Mouse (Mus musculus) MEL (cell line): ENCODE measurements at regions not wholly inside any gene's neighbourhood (a gene's known extent, or its start where the extent isn't known, plus 50 kb on each side); places are given as distances from the start of the nearest gene placed in this dataset.

Source experiments
- DNase-seq: peaks from one replicate; pipeline ENCODE4 v3.0.0; 2011; ENCODE audit warnings: low read depth, low spot score
- H3K27ac ChIP-seq: 2 replicates; pipeline ENCODE4 v1.5.1; 2012; ENCODE audit warnings: low read depth, mild to moderate bottlenecking, control low read depth, low read length, moderate library complexity; ENCODE audit not compliant: control insufficient read depth
- H3K27me3 ChIP-seq, 2 experiments: fragments of 150-350 bp in 1 of 2; sonication (generic) in 1 of 2; 2 replicates each; pipeline ENCODE4 v1.6.1; 2012; ENCODE audit warnings: low read length in 2 of 2, mild to moderate bottlenecking in 2 of 2, improper control_type of control experiment in 1 of 2, moderate library complexity in 1 of 2; ENCODE audit not compliant: insufficient read depth in 2 of 2, control insufficient read depth in 1 of 2
- H3K36me3 ChIP-seq, 2 experiments: 2 replicates each; pipeline ENCODE4 v1.6.1; 2012 to 2014; ENCODE audit warnings: low read length in 2 of 2, improper control_type of control experiment in 1 of 2, inconsistent platforms in 1 of 2, mild to moderate bottlenecking in 1 of 2; ENCODE audit not compliant: insufficient read depth in 2 of 2, control insufficient read depth in 1 of 2
- H3K4me1 ChIP-seq, 2 experiments: fragments of 150-350 bp in 1 of 2; sonication (generic) in 1 of 2; 2 replicates each; pipeline ENCODE4 v1.6.1; 2012; ENCODE audit warnings: low read length in 2 of 2, improper control_type of control experiment in 1 of 2, mild to moderate bottlenecking in 1 of 2; ENCODE audit not compliant: insufficient read depth in 2 of 2, control insufficient read depth in 1 of 2
- H3K4me3 ChIP-seq, 2 experiments: fragments of 150-350 bp in 1 of 2; sonication (generic) in 1 of 2; 2 replicates each; pipeline ENCODE4 v1.5.1; 2012; ENCODE audit warnings: low read depth in 2 of 2, low read length in 2 of 2, mild to moderate bottlenecking in 2 of 2, moderate library complexity in 2 of 2, control low read depth in 1 of 2, improper control_type of control experiment in 1 of 2; ENCODE audit not compliant: control insufficient read depth in 1 of 2, insufficient read depth in 1 of 2
- H3K79me2 ChIP-seq: 2 replicates; pipeline ENCODE4 v1.6.1; 2012; ENCODE audit warnings: mild to moderate bottlenecking, low read length, moderate library complexity; ENCODE audit not compliant: control insufficient read depth, poor library complexity, insufficient read depth
- H3K9ac ChIP-seq: 2 replicates; pipeline ENCODE4 v1.6.1; 2012; ENCODE audit warnings: low read depth, mild to moderate bottlenecking, control low read depth, low read length, moderate library complexity; ENCODE audit not compliant: control insufficient read depth, poor library complexity, severe bottlenecking
- H3K9me3 ChIP-seq: fragments of 150-350 bp; sonication (generic); replicated peaks from 2 replicates; pipeline ENCODE4 v1.6.1; 2012; ENCODE audit warnings: mild to moderate bottlenecking, low read length, improper control_type of control experiment, moderate library complexity; ENCODE audit not compliant: insufficient read depth
- BHLHE40 ChIP-seq: IDR thresholded peaks from 2 replicates; pipeline ENCODE4 v1.6.1; 2012; ENCODE audit warnings: low read depth, mild to moderate bottlenecking, inconsistent platforms, low read length, improper control_type of control experiment, borderline replicate concordance
- CTCF ChIP-seq, 3 experiments: IDR thresholded peaks in 2 of 3; conservative IDR thresholded peaks in 1 of 3; 2 replicates each; pipeline ENCODE4 v1.5.1; 2011 to 2012; ENCODE audit warnings: low read length in 3 of 3, low read depth in 2 of 3, mild to moderate bottlenecking in 2 of 3, improper control_type of control experiment in 1 of 3, inconsistent platforms in 1 of 3, mixed read lengths in 1 of 3, moderate library complexity in 1 of 3; ENCODE audit not compliant: control insufficient read depth in 1 of 3, insufficient read depth in 1 of 3, poor library complexity in 1 of 3, severe bottlenecking in 1 of 3
- E2F4 ChIP-seq: IDR thresholded peaks from 2 replicates; pipeline ENCODE4 v1.6.1; 2011; ENCODE audit warnings: low read depth, low read length, improper control_type of control experiment, borderline replicate concordance
- ELF1 ChIP-seq: IDR thresholded peaks from 2 replicates; pipeline ENCODE4 v1.6.1; 2014; ENCODE audit warnings: low read depth, mild to moderate bottlenecking, inconsistent platforms, low read length, improper control_type of control experiment, moderate library complexity
- EP300 ChIP-seq, 2 experiments: IDR thresholded peaks; 2 replicates each; pipeline ENCODE4 v1.6.1; 2011; ENCODE audit warnings: improper control_type of control experiment in 2 of 2, low read length in 2 of 2, low read depth in 1 of 2, mild to moderate bottlenecking in 1 of 2
- ETS1 ChIP-seq: IDR thresholded peaks from 2 replicates; pipeline ENCODE4 v1.6.1; 2012; ENCODE audit warnings: low read depth, mild to moderate bottlenecking, inconsistent platforms, low read length, improper control_type of control experiment, moderate library complexity
- GATA1 ChIP-seq: IDR thresholded peaks from 2 replicates; pipeline ENCODE4 v1.6.1; 2011; ENCODE audit warnings: low read depth, low read length, improper control_type of control experiment
- HCFC1 ChIP-seq: IDR thresholded peaks from 2 replicates; pipeline ENCODE4 v1.6.1; 2012; ENCODE audit warnings: low read depth, mild to moderate bottlenecking, inconsistent platforms, low read length, improper control_type of control experiment, moderate library complexity
- JUND ChIP-seq: IDR thresholded peaks from 2 replicates; pipeline ENCODE4 v1.6.1; 2011; ENCODE audit warnings: low read depth, mild to moderate bottlenecking, improper control_type of control experiment, low read length
- KAT2A ChIP-seq: conservative IDR thresholded peaks from 2 replicates; pipeline ENCODE4 v1.6.1; 2012; ENCODE audit warnings: low read depth, low read length, improper control_type of control experiment, inconsistent platforms
- MAFK ChIP-seq: IDR thresholded peaks from 2 replicates; pipeline ENCODE4 v1.6.1; 2011; ENCODE audit warnings: low read depth, mild to moderate bottlenecking, low read length, improper control_type of control experiment, borderline replicate concordance
- MAZ ChIP-seq: IDR thresholded peaks from 2 replicates; pipeline ENCODE4 v1.6.1; 2012; ENCODE audit warnings: low read depth, mild to moderate bottlenecking, inconsistent platforms, low read length, improper control_type of control experiment
- MEF2A ChIP-seq: IDR thresholded peaks from 2 replicates; pipeline ENCODE4 v1.6.1; 2014; ENCODE audit warnings: low read depth, mild to moderate bottlenecking, inconsistent platforms, low read length, improper control_type of control experiment; ENCODE audit not compliant: poor library complexity, insufficient replicate concordance, severe bottlenecking; ENCODE audit errors: extremely low read depth
- MXI1 ChIP-seq: IDR thresholded peaks from 2 replicates; pipeline ENCODE4 v1.6.1; 2011; ENCODE audit warnings: mild to moderate bottlenecking, low read depth, low read length, improper control_type of control experiment
- MYB ChIP-seq: IDR thresholded peaks from 2 replicates; pipeline ENCODE4 v1.6.1; 2011; ENCODE audit warnings: mild to moderate bottlenecking, low read depth, low read length, improper control_type of control experiment
- MYC ChIP-seq: IDR thresholded peaks from 2 replicates; pipeline ENCODE4 v1.6.1; 2011; ENCODE audit warnings: low read depth, mild to moderate bottlenecking, low read length, improper control_type of control experiment, moderate library complexity
- NRF1 ChIP-seq: IDR thresholded peaks from 2 replicates; pipeline ENCODE4 v1.6.1; 2014; ENCODE audit warnings: low read depth, mild to moderate bottlenecking, inconsistent platforms, low read length, improper control_type of control experiment, moderate library complexity; ENCODE audit not compliant: poor library complexity, insufficient read depth, severe bottlenecking
- POLR2A ChIP-seq, 2 experiments: IDR thresholded peaks; 2 replicates each; pipeline ENCODE4 v1.6.1; 2011 to 2012; ENCODE audit warnings: low read length in 2 of 2, mild to moderate bottlenecking in 2 of 2, control low read depth in 1 of 2, improper control_type of control experiment in 1 of 2, low read depth in 1 of 2, moderate library complexity in 1 of 2; ENCODE audit not compliant: control insufficient read depth in 1 of 2, insufficient read depth in 1 of 2, poor library complexity in 1 of 2
- POLR2AphosphoS2 ChIP-seq: IDR thresholded peaks from 2 replicates; pipeline ENCODE4 v1.6.1; 2011; ENCODE audit warnings: low read length, improper control_type of control experiment
- RAD21 ChIP-seq: IDR thresholded peaks from 2 replicates; pipeline ENCODE4 v1.6.1; 2011; ENCODE audit warnings: mild to moderate bottlenecking, low read depth, low read length, improper control_type of control experiment
- SMC3 ChIP-seq: IDR thresholded peaks from 2 replicates; pipeline ENCODE4 v1.6.1; 2011; ENCODE audit warnings: low read depth, low read length, improper control_type of control experiment
- UBTF ChIP-seq: IDR thresholded peaks from 2 replicates; pipeline ENCODE4 v1.6.1; 2012; ENCODE audit warnings: low read depth, mild to moderate bottlenecking, inconsistent platforms, low read length, improper control_type of control experiment, moderate library complexity, borderline replicate concordance; ENCODE audit not compliant: insufficient read depth
- ZNF384 ChIP-seq: IDR thresholded peaks from 2 replicates; pipeline ENCODE4 v1.6.1; 2012; ENCODE audit warnings: low read depth, mild to moderate bottlenecking, inconsistent platforms, low read length, improper control_type of control experiment

DNA sequence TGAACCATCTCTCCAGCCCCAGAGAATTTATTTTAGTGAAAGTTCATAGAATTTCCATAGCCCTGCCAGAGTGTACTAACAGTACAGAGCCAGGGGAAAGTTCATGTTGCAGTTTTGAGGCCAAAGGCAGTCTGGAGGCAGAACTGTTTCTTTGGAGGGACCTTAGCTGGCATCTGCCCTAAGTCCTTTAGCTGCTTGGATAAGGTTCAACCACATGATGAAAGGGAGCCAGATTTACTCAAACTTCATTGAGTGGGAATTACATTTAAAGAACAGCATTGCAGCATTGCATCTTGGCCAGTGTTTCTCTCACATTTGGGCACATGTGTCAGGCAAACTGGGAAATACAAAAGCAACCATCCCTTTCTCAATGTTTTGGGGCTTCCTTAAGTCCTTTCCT is 584.3 kb upstream of the Lcorl start:
- TF ChIP-seq JUND (no peak), NRF1 (no peak), KAT2A (no peak), MEF2A (no peak), MYB (no peak), BHLHE40 (no peak), ETS1 (no peak), MAZ (no peak), ELF1 (no peak)
- TF ChIP-seq, all 39 proteins: peak for 0
- Histone ChIP-seq H3K36me3 (peaks cover 0 to 2% of the 10 kb centered on the region in 2 experiments; a peak in 1 of 4 replicates), H3K27ac (no peak overlapping the region), H3K27me3 (no peaks in the 10 kb centered on the region; a peak in 1 of 4 replicates), H3K4me3 (no peak overlapping the region), H3K9me3 (no peaks in the 10 kb centered on the region), H3K79me2 (no peaks in the 10 kb centered on the region), H3K9ac (no peak overlapping the region), H3K4me1 (peaks cover 0 to 3% of the 10 kb centered on the region in 2 experiments; a peak in 1 of 4 replicates)
- DNase-seq: no peak

DNA sequence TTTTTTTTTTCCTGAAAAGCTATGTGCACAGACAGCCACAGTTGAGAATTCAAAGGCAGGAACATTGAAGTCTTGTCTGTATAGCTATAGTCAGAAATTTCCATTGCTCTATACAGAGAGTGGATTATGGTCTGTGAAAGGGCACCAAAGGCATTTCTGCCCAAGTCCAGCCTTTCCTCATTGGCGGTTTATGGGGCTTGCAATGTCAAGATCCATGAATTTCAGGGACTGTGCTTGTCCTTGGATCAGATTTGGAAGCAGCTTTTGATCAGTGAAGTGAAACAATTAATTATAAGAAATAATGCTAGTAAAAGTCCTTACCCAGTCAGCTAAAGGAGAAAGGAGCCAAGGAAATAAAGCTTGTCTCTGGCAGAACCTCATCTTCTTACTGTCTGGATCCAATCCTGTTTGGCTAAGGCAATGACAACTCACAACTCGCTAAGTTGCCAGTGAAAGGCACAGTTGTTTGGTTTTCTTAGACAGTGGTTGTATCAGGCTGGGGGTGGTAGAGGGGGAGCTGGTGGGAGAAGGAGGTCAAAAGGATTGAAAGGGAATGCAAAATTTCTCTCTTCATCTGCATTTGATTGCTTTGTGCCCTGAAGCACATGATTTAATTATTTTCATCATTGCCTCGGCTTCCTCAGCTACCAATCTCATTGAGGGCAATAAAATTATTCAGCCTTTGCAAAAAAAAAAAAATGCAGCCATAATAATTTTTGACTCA is 574.4 kb upstream of the Lcorl start:
- H3K36me3 ChIP-seq: no peaks in the 10 kb centered on the region
- no peak for TF ChIP-seq MYC
- no peak for TF ChIP-seq SMC3
- no peak for TF ChIP-seq POLR2A (IDR thresholded peaks at IDR 0.05; ENCODE audit: control insufficient read depth in 1 of 2, insufficient read depth in 1 of 2, low read depth in 1 of 2, low read length in 2 of 2, poor library complexity in 1 of 2)
- TF ChIP-seq MEF2A: no peak
- no peak for TF ChIP-seq MXI1
- no peak for TF ChIP-seq ZNF384
- TF ChIP-seq CTCF (IDR thresholded peaks at IDR 0.05 in 2 of 3, conservative IDR thresholded peaks at IDR 0.05 in 1 of 3; ENCODE audit: control insufficient read depth in 1 of 3, insufficient read depth in 1 of 3, low read depth in 2 of 3, low read length in 3 of 3, poor library complexity in 1 of 3, severe bottlenecking in 1 of 3): no peak
- TF ChIP-seq GATA1: no peak
- no peak for TF ChIP-seq EP300 (IDR thresholded peaks at IDR 0.05; ENCODE audit: low read depth in 1 of 2, low read length in 2 of 2)
- TF ChIP-seq RAD21: no peak
- TF ChIP-seq UBTF: no peak
- TF ChIP-seq HCFC1: no peak
- no peak for TF ChIP-seq E2F4
- TF ChIP-seq POLR2AphosphoS2: no peak
- no peak for TF ChIP-seq MAZ
- TF ChIP-seq ELF1: no peak
- no peak for TF ChIP-seq MAFK
- no peak for TF ChIP-seq ETS1
- no peaks in the 10 kb centered on the region for H3K9me3 ChIP-seq
- no peak overlapping the region for H3K9ac ChIP-seq
- no peaks in the 10 kb centered on the region for H3K4me1 ChIP-seq
- no peaks in the 10 kb centered on the region for H3K79me2 ChIP-seq
- DNase-seq: no peak
- no peak overlapping the region for H3K27ac ChIP-seq
- peaks cover 0 to 4% of the 10 kb centered on the region in 2 experiments; a peak in 2 of 4 replicates for H3K27me3 ChIP-seq
- H3K4me3 ChIP-seq: no peak overlapping the region
